Mouse (Mus musculus): Measurements from ENCODE around the gene Il2rb. TPM values are rescaled to one million over a fixed set of nuclear protein-coding genes. Genes with fewer than 3 reads are reported as not detected.

Il2rb gene
- total RNA-seq, 2 experiments from 2014 or later: 0.04 to 0.54 TPM

DNA sequence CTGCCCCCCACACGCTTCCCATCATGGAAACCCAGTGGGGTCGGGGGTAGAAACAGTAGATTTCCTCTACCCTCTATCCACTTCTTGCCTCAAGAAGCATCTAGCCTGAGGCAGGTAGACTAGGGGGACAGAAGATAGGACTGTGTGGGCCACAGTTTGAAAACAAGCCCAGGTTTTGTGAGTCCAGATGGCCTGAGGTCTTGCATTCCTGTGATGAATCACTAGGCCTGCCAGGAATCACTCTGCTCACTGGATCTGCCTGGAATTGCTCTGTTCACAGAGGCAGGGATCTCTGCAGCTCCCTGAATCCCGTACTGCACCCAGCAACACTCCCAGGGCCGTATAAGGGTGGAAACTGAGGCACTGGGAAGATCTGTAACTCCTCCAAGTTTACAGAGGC, 11.8 kb downstream of the Il2rb start:
- no peak for ATAC-seq (replicated peaks; ENCODE audit: poor library complexity)

DNA sequence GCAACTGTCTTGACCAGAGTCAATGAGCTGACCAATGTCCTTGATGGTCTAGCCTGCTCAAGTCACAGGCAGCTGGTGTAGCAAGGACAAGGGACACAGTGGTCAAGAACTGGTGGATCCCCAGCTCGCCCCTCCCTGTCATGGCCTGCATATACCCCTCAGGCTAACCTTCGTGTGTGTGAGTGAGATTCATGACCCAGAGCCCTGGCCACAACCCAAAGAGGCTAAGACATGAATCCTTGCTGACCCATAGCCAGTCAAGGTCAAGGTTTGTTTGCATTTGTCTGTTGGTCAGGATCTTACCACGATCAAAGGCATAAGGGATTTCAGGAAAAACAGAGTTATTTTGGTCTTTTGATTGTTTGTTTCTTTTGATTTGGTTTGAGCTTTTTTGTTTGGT, 12.6 kb downstream of the Il2rb start:
- ATAC-seq (replicated peaks; ENCODE audit: poor library complexity): no peak

- peak; percentile 17; the same call in 1 of the 2 replicates for ATAC-seq (replicated peaks; ENCODE audit: poor library complexity)
Observed at GRCm38 (mm10) chr15:78481448-78482000, 13.5 kb downstream of the Il2rb start.

DNA sequence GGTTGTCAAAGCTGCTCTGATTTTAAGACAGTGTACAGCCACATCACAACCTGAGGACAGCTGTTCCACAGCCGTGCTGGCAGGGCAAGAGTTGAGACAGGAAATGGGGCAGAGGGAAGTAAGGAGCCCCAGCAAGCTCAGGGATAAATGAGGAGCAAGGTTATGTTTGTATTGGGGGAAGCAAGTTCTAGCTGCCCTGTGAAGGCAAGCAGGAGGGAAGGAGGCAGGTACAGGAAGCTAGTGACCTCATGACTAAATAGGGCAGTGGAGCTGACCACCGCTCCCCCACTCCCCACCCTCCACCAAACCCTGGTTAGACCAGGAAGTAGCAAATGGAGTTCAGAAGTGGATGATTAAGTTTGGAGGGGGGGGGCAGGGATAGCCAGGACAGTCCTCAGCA, 14.1 kb downstream of the Il2rb start:
- no peak for ATAC-seq (replicated peaks; ENCODE audit: poor library complexity)

GRCm38 (mm10) chr15:78480111-78480510, 15.0 kb downstream of the Il2rb start:
- ATAC-seq (replicated peaks; ENCODE audit: poor library complexity): peak; percentile 39; the same call in 1 of the 2 replicates

GRCm38 (mm10) chr15:78479470-78479869, 15.6 kb downstream of the Il2rb start:
- no peak for ATAC-seq (replicated peaks; ENCODE audit: poor library complexity)

GRCm38 (mm10) chr15:78478073-78478472, 17.0 kb downstream of the Il2rb start:
- ATAC-seq (replicated peaks; ENCODE audit: poor library complexity): no peak

- ATAC-seq (replicated peaks; ENCODE audit: poor library complexity): no peak
Observed at GRCm38 (mm10) chr15:78476878-78477277, 18.2 kb downstream of the Il2rb start.

DNA sequence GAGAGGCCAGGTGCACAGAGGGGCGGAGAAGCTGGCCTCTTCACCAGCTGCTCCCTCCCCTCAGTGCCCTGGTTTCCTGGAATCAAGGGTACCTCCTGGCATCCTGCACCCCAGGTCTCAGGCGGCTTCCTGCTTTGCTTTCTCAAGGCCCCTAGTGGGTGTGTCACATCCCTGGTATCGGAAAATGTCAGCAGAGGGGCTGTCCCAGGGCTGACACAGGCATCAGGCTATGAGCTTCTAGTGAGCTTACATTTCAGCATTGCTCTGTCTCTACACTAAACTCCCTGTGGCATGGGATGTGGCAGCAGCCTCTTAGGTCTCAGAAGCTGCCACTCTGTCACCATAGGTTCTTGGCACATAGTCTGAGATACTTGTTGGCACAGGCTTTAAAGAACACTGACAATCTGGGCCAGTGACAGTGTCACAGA, 19.5 kb downstream of the Il2rb start:
- ATAC-seq (replicated peaks; ENCODE audit: poor library complexity): no peak

DNA sequence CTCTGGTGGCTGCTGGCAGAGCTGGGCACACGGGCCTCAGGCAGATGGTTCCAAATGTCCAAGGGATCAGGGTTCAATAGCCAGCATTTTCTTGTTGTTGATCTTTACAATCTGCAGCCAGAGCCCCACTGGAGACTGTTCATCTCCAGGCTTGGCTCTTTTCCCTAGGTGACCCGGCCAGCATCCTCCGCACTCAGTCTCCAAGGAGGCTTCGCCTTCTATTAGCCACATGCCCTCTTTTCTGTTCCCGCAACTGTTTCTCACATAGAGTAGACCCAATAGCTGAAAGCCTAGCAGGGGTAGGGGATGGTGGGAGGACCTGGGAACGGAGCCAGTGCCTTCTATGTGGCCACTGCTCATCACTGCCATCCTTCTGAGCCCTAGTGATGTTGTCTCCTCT, 21.6 kb downstream of the Il2rb start:
- ATAC-seq (replicated peaks; ENCODE audit: poor library complexity): no peak

GRCm38 (mm10) chr15:78471902-78472301, 23.2 kb downstream of the Il2rb start:
- no peak for ATAC-seq (replicated peaks; ENCODE audit: poor library complexity)

DNA sequence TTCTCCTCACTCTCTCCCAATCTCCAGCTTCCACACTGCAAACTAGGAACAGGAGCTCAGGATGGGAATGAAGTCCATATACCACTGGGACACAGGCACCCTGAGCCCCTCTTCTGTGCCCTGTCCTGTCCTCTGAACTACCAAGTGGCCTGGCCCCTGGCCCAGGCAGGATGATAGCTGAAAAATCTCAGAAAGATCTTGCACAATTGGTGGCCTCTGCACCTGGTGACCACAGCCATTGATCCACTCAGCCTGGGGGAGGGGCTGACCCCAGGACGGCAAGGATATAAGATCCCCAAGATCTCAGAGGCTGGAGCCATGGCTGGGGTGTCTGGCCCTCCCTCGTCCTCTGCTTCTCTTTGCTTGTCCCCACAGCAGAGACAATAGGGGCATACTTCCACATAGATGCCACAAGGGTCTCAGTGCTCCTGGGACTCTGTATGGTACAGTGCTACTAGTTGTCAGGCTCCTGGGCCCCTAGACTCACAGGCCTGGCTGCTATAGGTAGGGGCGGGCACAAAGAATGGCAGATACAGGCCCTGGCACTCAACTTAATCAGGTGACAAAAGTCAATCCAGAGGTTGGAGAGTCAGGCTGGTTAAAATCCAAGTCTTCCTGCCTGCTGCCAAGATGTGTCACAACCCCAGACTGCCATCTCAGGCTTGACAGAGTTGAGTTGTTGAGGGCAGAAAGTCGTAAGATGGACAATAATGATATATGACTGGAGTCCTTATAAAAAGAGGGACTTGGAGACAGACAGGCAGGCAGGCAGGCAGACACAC, 24.4 kb downstream of the Il2rb start:
- ATAC-seq (replicated peaks; ENCODE audit: poor library complexity): no peak

DNA sequence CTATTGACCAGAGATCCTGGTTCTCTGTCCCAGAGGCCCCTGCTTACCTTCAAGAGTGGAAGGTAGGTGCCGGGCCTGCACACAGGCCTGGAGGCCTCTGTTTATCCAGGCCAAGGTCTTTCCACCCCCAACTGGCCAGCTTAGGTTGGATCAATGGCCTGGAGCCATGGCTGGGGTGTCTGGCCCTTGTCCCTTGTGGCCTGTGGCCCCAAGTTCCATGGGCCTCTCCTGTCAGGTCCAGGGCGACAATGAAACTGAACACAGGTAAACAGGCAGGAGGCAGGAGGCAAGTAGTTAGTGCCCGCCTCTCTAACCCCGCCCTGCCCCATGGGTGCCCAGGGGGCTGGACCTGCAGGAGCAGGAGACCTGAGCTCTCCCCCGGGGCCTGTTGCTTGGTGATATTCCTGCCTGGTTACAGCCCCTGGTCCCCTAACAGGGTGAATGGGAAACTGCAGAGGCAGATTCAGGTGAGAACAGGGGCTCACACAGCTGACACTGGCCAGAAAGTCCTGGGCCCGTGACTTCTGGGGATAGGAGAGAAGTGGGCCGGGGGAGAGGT, 26.6 kb downstream of the Il2rb start, which contains the start of gene Tmprss6:
TSS of gene Tmprss6 (minus strand) at position 256 of the 559 bp plus-strand sequence.
- no peak for ATAC-seq (replicated peaks; ENCODE audit: poor library complexity)

DNA sequence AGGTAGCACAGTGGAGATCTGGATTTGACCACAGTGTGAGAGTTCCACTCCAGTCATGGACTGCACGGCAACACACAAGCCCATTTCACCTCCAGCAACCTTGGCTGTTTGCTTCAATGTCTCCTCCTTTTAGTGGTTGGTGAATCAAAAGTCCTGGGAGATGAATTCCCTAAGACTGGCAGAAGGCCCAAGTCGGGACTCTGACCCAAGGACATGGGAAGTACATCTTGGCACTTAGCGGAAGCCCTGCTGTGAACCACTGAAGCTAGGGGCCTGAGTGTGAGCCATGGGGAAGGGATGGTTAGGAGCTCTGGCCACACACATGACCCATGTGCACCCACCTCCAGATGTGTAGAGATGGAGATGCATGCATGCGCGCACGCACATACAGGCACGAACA, 27.5 kb downstream of the Il2rb start:
- no peak for ATAC-seq (replicated peaks; ENCODE audit: poor library complexity)

DNA sequence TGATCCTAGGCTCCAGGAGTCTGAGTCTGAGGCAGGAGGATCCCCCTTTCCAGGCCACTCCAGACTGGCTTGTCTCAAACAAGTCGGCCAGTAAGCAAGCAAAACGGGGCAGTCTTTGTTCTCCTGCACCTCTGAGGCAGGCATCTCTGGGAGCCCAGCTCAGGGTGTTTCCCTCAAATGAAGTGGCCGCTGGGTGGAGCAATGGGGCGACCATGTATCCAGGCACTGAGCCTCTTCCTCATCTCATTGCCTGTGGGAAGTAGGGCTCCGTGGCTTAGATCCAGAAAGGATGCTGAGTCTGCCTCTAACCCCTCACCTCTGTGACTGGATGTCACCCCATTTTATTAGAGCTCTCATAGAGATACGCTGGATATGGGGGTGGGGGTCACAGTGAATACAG, 28.3 kb downstream of the Il2rb start:
- no peak for ATAC-seq (replicated peaks; ENCODE audit: poor library complexity)

- ATAC-seq (replicated peaks; ENCODE audit: poor library complexity): peak; percentile 42; the same call in 1 of the 2 replicates
Observed at GRCm38 (mm10) chr15:78462981-78463380, 32.1 kb downstream of the Il2rb start.

DNA sequence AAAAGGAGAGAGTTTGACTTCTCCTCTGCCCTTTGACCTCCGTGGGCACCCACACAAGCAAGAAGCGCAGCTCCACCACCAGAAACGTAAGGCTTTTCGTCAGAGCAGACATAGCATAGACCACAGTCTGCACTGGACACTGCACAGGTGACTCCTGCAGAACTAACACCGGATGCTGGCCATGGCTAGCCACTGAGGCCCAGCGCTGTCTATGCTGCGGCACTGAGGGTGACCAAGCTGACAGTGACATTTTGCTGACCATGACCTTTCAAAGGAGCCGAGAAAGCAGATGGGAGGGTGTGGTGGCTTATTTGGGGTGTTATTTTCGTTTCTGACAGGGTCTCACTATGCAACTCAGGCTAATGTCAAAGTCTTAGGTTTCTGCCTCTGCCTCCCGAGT, 37.9 kb downstream of the Il2rb start:
- no peak for ATAC-seq (replicated peaks; ENCODE audit: poor library complexity)

DNA sequence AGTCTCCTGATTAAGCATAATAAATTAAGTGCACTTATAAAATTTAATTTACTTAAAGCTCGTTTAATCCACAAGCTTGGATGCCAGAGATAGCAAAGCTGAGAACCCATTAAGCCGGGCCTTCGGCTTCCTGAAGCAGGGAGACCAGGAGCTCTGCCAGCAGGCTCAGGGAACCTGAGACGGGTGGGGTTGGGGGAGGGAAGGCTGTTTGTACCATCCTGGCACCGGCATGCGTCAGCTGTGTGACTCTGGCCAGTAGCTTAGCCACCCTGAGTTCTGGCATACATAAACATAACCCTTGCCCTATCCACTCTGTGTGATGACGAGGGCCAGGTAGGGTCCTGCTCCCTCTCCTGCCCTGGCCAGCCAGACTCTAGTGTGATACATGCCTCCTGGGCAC, 39.0 kb downstream of the Il2rb start:
- no peak for ATAC-seq (replicated peaks; ENCODE audit: poor library complexity)

- peak; percentile 70 for ATAC-seq (replicated peaks; ENCODE audit: poor library complexity)
Observed at GRCm38 (mm10) chr15:78455168-78455567, 39.9 kb downstream of the Il2rb start.

GRCm38 (mm10) chr15:78452929-78453328, 42.1 kb downstream of the Il2rb start:
- no peak for ATAC-seq (replicated peaks; ENCODE audit: poor library complexity)

DNA sequence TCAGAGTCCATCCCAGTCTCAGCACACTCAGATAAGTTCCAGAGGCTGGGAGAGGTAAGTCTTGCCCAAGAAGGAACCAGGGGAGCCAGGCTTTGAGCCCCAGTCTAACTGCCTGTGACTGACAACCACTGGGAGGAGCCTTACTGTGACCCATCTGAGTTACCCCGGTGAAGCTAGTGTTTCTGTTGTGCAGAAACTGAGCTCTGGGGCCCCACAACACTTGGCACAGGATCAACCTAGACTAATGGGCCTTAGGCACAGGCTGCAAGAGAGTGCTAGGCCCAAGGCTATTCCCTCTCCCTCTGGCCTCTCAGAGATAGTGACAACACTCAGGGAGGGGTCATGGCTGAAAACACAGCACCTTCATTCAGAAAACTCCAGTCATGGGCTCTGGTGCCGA, 43.9 kb downstream of the Il2rb start:
- no peak for ATAC-seq (replicated peaks; ENCODE audit: poor library complexity)

GRCm38 (mm10) chr15:78450419-78450768, 44.7 kb downstream of the Il2rb start:
- no peak; the same call in 1 of the 2 replicates for ATAC-seq (replicated peaks; ENCODE audit: poor library complexity)
